Comparison of ENCODE assay signal across 10 mouse cellular contexts in genomic region chr10:77398082-77398481, GRCm38 (mm10). TPM values are rescaled to one million over a fixed set of nuclear protein-coding genes. Genes with fewer than 3 reads are reported as not detected.
A peak's percentile ranks its signal among the peaks of the same experiment; 100 is the strongest.
DNase-seq lines count a peak whose midpoint lies in the region; ATAC-seq and TF ChIP-seq lines count a peak whose summit lies in the region.
"Had no signal": no experiment of that assay in that cellular context is flagged by ENCODE, and none has a peak within 500 bp of the region (broad histone marks: within the 10 kb centered on the region; RNA-seq: fewer than 3 reads in every experiment).

No protein-coding gene starts in this region.

- no peaks in the 10 kb centered on the region for H3K27me3 ChIP-seq in kidney, embryonic 14.5 days (ENCODE audit: control insufficient read depth, insufficient read depth, low read length)
- no peaks in the 10 kb centered on the region for H3K27me3 ChIP-seq in heart, postnatal 0 days (ENCODE audit: control insufficient read depth, insufficient read depth, low read length)

- H3K36me3 ChIP-seq in kidney, embryonic 14.5 days (ENCODE audit: control insufficient read depth, insufficient read depth, low read length) = no peaks in the 10 kb centered on the region
- H3K36me3 ChIP-seq in heart, postnatal 0 days (replicated peaks; ENCODE audit: control insufficient read depth, insufficient read depth, low read length) = no peaks in the 10 kb centered on the region

- no peak overlapping the region for H3K27ac ChIP-seq in kidney, embryonic 14.5 days (ENCODE audit: low read depth, low read length)
- peak overlapping the region; percentile 82 for H3K27ac ChIP-seq in brown adipose tissue, adult 24 weeks (replicated peaks; ENCODE audit: low read depth, low read length)
- H3K27ac ChIP-seq in heart, postnatal 0 days (ENCODE audit: low read depth) = peak overlapping the region; percentile 68

- H3K4me3 ChIP-seq in kidney, embryonic 14.5 days (ENCODE audit: low read length) = no peak overlapping the region
- H3K4me3 ChIP-seq in brown adipose tissue, adult 24 weeks (ENCODE audit: insufficient read depth, low read depth, low read length) = no peak overlapping the region
- H3K4me3 ChIP-seq in heart, postnatal 0 days (ENCODE audit: low read depth, low read length) = no peak overlapping the region

- no peaks in the 10 kb centered on the region for H3K9me3 ChIP-seq in kidney, embryonic 14.5 days (ENCODE audit: control insufficient read depth, low read length)
- H3K9me3 ChIP-seq in heart, postnatal 0 days (replicated peaks; ENCODE audit: control insufficient read depth, low read length) = no peaks in the 10 kb centered on the region

- 0 out of 2 replicates have a peak, but pooled peaks have one; percentile 43 for TF ChIP-seq EP300 in heart, postnatal 0 days (IDR thresholded peaks at IDR 0.05; ENCODE audit: low read depth)

- DNase-seq in kidney, adult 8-10 months = peak; percentile 42 to 48
- peak; percentile 34 for DNase-seq in heart, postnatal 0 days (ENCODE audit: low spot score)
- peak; percentile 75 for DNase-seq in lung, postnatal 36 days
- DNase-seq in frontal cortex, postnatal 14 days (ENCODE audit: low spot score in 2 of 2) = no peak
- no peak for DNase-seq in Muller cell, postnatal 12 days (ENCODE audit: inconsistent ontology term)
- DNase-seq in right cerebral cortex, postnatal 25 days = no peak
- DNase-seq: forebrain, postnatal 0 days; midbrain, embryonic 14.5 days had no signal

- H3K9ac ChIP-seq in kidney, embryonic 14.5 days (ENCODE audit: low read depth, low read length) = no peak overlapping the region
- no peak overlapping the region for H3K9ac ChIP-seq in heart, postnatal 0 days (replicated peaks; ENCODE audit: low read depth, low read length)
- H3K9ac ChIP-seq: forebrain, postnatal 0 days had no signal

- no peak for TF ChIP-seq CTCF in heart, postnatal 0 days (IDR thresholded peaks at IDR 0.05; ENCODE audit: low read depth)

- WGBS in kidney, embryonic 14.5 days = 70% methylated on average over 3 of the region's 3 CpGs
- WGBS in heart, postnatal 0 days = 45% methylated on average over 3 of the region's 3 CpGs

- no peak overlapping the region for H3K4me2 ChIP-seq in kidney, embryonic 14.5 days (replicated peaks; ENCODE audit: low read depth, low read length)
- H3K4me2 ChIP-seq in heart, postnatal 0 days (ENCODE audit: low read depth, low read length) = no peak overlapping the region

- no peaks in the 10 kb centered on the region for H3K4me1 ChIP-seq in kidney, embryonic 14.5 days (ENCODE audit: control insufficient read depth, insufficient read depth, low read length)
- H3K4me1 ChIP-seq in brown adipose tissue, adult 24 weeks (ENCODE audit: control insufficient read depth, insufficient read depth, insufficient read length, low read length) = peaks cover 46% of the 10 kb centered on the region
- H3K4me1 ChIP-seq in heart, postnatal 0 days (ENCODE audit: control insufficient read depth, insufficient read depth) = peaks cover 17% of the 10 kb centered on the region

- no peak for ATAC-seq in kidney, embryonic 14.5 days (ENCODE audit: low FRiP score, low TSS enrichment)
- peak; percentile 43; the same call in 1 of the 2 replicates for ATAC-seq in heart, postnatal 0 days (ENCODE audit: insufficient read depth, low read depth)
- ATAC-seq: forebrain, postnatal 0 days had no signal

RNA-seq across cellular contexts. Expression of gene Adarb1, which starts 20.0 kb away (rescaled TPM):
- polyA plus RNA-seq in kidney, embryonic 14.5 days (2014; fragmentation: Nextera tagmentation; extraction: Ambion mirVana) = 5.1 and 7.3 TPM in 2 replicates
- 4.0 and 4.4 TPM in 2 replicates for polyA plus RNA-seq in brown adipose tissue, adult 24 weeks (2012; ENCODE audit: insufficient read depth, insufficient read length, missing spikeins)
- 23.7 and 26.9 TPM in 2 replicates for total RNA-seq in heart, postnatal 0 days (2014; rRNA removed; ENCODE audit: low replicate concordance)
- 7.8 and 8.5 TPM in 2 replicates for polyA plus RNA-seq in heart, postnatal 0 days (2015; fragmentation: Nextera tagmentation; extraction: Ambion mirVana)

Comparison
In these comparisons a context has a peak if more than half of its experiments do, and no peak if none do; other contexts are left out.
1. DNase-seq: peak in kidney, adult 8-10 months (2 of 2), heart, postnatal 0 days (single experiment) and lung, postnatal 36 days (single experiment); none in frontal cortex, postnatal 14 days (0 of 2), Muller cell, postnatal 12 days (single experiment) and right cerebral cortex, postnatal 25 days (single experiment).